Mouse (Mus musculus) cortical plate, adult 2 months (tissue): ENCODE measurements around the gene Taf1d.
"Not testable (repeated sequence)": the region's sequence is repeated elsewhere in the genome, so short reads cannot be mapped to it uniquely, and the experiment has no call there.

ENCODE experiments used
- CTCF ChIP-seq: fragments of 200-500 bp; IDR thresholded peaks from 2 replicates; pipeline ENCODE4 v1.5.1; 2011; ENCODE audit warnings: mild to moderate bottlenecking, control low read depth, low read length; ENCODE audit not compliant: insufficient read depth; ENCODE audit errors: extremely low read depth
- POLR2A ChIP-seq: fragments of 200-500 bp; IDR thresholded peaks from 2 replicates; pipeline ENCODE4 v1.6.1; 2011; ENCODE audit warnings: mild to moderate bottlenecking, low read length, control low read depth; ENCODE audit not compliant: insufficient read depth; ENCODE audit errors: extremely low read depth

DNA sequence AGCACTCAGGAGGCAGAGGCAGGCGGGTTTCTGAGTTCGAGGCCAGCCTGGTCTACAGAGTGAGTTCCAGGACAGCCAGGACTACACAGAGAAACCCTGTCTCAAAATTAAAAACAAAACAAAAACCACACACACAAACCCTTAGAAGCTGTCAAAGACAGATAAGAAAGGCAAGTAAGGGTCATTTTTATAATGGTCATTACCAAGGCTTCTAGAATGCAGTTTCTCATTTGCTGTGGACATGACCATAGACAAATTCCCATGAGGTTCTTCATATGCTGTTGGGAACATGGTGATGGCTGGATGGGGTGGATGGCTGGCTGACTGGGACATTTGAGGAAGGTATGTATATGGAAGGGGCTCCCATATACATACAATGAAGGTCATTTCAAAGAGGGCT lies 10.3 kb downstream of the Taf1d start:
- not testable (repeated sequence) for TF ChIP-seq CTCF, POLR2A
